Comparison of ENCODE assay signal across 20 mouse cellular contexts in genomic region chr15:78117731-78118130, GRCm38 (mm10). TPM values are rescaled to one million over a fixed set of nuclear protein-coding genes. Genes with fewer than 3 reads are reported as not detected.
DNase-seq lines count a peak whose midpoint lies in the region; ATAC-seq lines count a peak whose summit lies in the region.
"Had no signal": no experiment of that assay in that cellular context is flagged by ENCODE, and none has a peak within 500 bp of the region (broad histone marks: within the 10 kb centered on the region; RNA-seq: fewer than 3 reads in every experiment).

No protein-coding gene starts in this region.

- no peaks in the 10 kb centered on the region; the same call in none of the 2 replicates for H3K27me3 ChIP-seq in midbrain, embryonic 11.5 days (ENCODE audit: control insufficient read depth, insufficient read depth, low read length)
- H3K27me3 ChIP-seq in midbrain, embryonic 10.5 days (ENCODE audit: low read depth, poor library complexity, severe bottlenecking) = peaks cover 36% of the 10 kb centered on the region
- H3K27me3 ChIP-seq in hindbrain, embryonic 16.5 days (replicated peaks; ENCODE audit: control insufficient read depth, insufficient read depth, low read length) = no peaks in the 10 kb centered on the region
- no peaks in the 10 kb centered on the region for H3K27me3 ChIP-seq in neural tube, embryonic 14.5 days (ENCODE audit: control insufficient read depth, insufficient read depth, low read length)

- peaks cover 3% of the 10 kb centered on the region; the same call in 1 of the 2 replicates for H3K4me1 ChIP-seq in midbrain, embryonic 11.5 days (ENCODE audit: control insufficient read depth, insufficient read depth, low read length)
- H3K4me1 ChIP-seq in midbrain, embryonic 10.5 days = peaks cover 13% of the 10 kb centered on the region
- peaks cover 23% of the 10 kb centered on the region for H3K4me1 ChIP-seq in hindbrain, embryonic 16.5 days (ENCODE audit: control insufficient read depth, insufficient read depth, low read depth, low read length)
- peaks cover 15% of the 10 kb centered on the region for H3K4me1 ChIP-seq in neural tube, embryonic 14.5 days (ENCODE audit: control insufficient read depth, insufficient read depth, low read length)

- H3K4me3 ChIP-seq in midbrain, embryonic 11.5 days (ENCODE audit: low read depth, low read length) = no peak overlapping the region
- H3K4me3 ChIP-seq in midbrain, embryonic 10.5 days = no peak overlapping the region
- peak overlapping the region; percentile 69 for H3K4me3 ChIP-seq in hindbrain, embryonic 16.5 days (ENCODE audit: low read length)
- peak overlapping the region; percentile 70 for H3K4me3 ChIP-seq in neural tube, embryonic 14.5 days (ENCODE audit: low read depth, low read length)
- H3K4me3 ChIP-seq: embryonic facial prominence, embryonic 13.5 days; heart, adult 2 months; myocyte had no signal

- 0 out of 2 replicates have a peak overlapping the region, but pooled peaks have one; percentile 3 for H3K4me2 ChIP-seq in midbrain, embryonic 11.5 days
- H3K4me2 ChIP-seq in hindbrain, embryonic 16.5 days (ENCODE audit: low read length) = peak overlapping the region; percentile 79
- peak overlapping the region; percentile 67 for H3K4me2 ChIP-seq in neural tube, embryonic 14.5 days (ENCODE audit: low read depth, low read length)
- H3K4me2 ChIP-seq: embryonic facial prominence, embryonic 13.5 days; lung, embryonic 14.5 days had no signal

- no peak for ATAC-seq in midbrain, embryonic 11.5 days (ENCODE audit: low FRiP score)
- ATAC-seq in hindbrain, embryonic 16.5 days = no peak
- ATAC-seq in neural tube, embryonic 14.5 days (ENCODE audit: low read depth) = no peak
- ATAC-seq: inflammation-experienced regulatory T-cells, adult 6 months; Patski had no signal

- H3K9me3 ChIP-seq in midbrain, embryonic 11.5 days (ENCODE audit: control insufficient read depth, low read length) = no peaks in the 10 kb centered on the region
- H3K9me3 ChIP-seq in midbrain, embryonic 10.5 days (replicated peaks) = no peaks in the 10 kb centered on the region
- no peaks in the 10 kb centered on the region for H3K9me3 ChIP-seq in hindbrain, embryonic 16.5 days (ENCODE audit: control insufficient read depth, low read length)
- no peaks in the 10 kb centered on the region for H3K9me3 ChIP-seq in neural tube, embryonic 14.5 days (ENCODE audit: control insufficient read depth, low read length)
- H3K9me3 ChIP-seq: embryonic facial prominence, embryonic 13.5 days had no signal

- peak; percentile 40 to 52 for DNase-seq in cerebellum, postnatal 10 days
- DNase-seq in cerebellum, adult 9-10 months = no peak
- no peak for DNase-seq in midbrain, embryonic 11.5 days (ENCODE audit: low spot score, missing footprints)
- DNase-seq in midbrain, embryonic 10.5 days (ENCODE audit: low spot score) = no peak
- DNase-seq in kidney, postnatal 36 days = no peak
- DNase-seq in left cerebral cortex, adult 8-10 months (ENCODE audit: low spot score in 2 of 2) = no peak
- DNase-seq: gastrocnemius, postnatal 10 days; heart, adult 2 months; kidney, adult 9 months; liver; lung, embryonic 14.5 days; thymus, adult 2 months had no signal

- H3K9ac ChIP-seq in midbrain, embryonic 11.5 days (ENCODE audit: low read length) = no peak overlapping the region
- peak overlapping the region; percentile 91; the same call in 1 of the 2 replicates for H3K9ac ChIP-seq in hindbrain, embryonic 16.5 days (ENCODE audit: low read depth, low read length)
- peak overlapping the region; percentile 89; the same call in 1 of the 2 replicates for H3K9ac ChIP-seq in neural tube, embryonic 14.5 days (replicated peaks; ENCODE audit: low read depth, low read length)
- H3K9ac ChIP-seq: embryonic facial prominence, embryonic 13.5 days; lung, embryonic 14.5 days had no signal

- H3K36me3 ChIP-seq in midbrain, embryonic 11.5 days (ENCODE audit: control insufficient read depth, insufficient read depth, low read length) = no peaks in the 10 kb centered on the region
- H3K36me3 ChIP-seq in midbrain, embryonic 10.5 days = no peaks in the 10 kb centered on the region
- H3K36me3 ChIP-seq in hindbrain, embryonic 16.5 days (ENCODE audit: control insufficient read depth, insufficient read depth, low read length) = no peaks in the 10 kb centered on the region
- H3K36me3 ChIP-seq in neural tube, embryonic 14.5 days (ENCODE audit: control insufficient read depth, insufficient read depth, low read length) = no peaks in the 10 kb centered on the region
- H3K36me3 ChIP-seq: embryonic facial prominence, embryonic 13.5 days had no signal

- 88% methylated on average over 16 of the region's 16 CpGs for WGBS in midbrain, embryonic 11.5 days
- 91% methylated on average over 16 of the region's 16 CpGs for WGBS in midbrain, embryonic 10.5 days
- WGBS in hindbrain, embryonic 16.5 days = 67% methylated on average over 16 of the region's 16 CpGs
- 74% methylated on average over 16 of the region's 16 CpGs for WGBS in neural tube, embryonic 14.5 days

- no peak overlapping the region for H3K27ac ChIP-seq in midbrain, embryonic 11.5 days (ENCODE audit: low read depth, low read length)
- no peak overlapping the region for H3K27ac ChIP-seq in midbrain, embryonic 10.5 days (replicated peaks)
- no peak overlapping the region for H3K27ac ChIP-seq in hindbrain, embryonic 16.5 days (ENCODE audit: low read depth, low read length)
- H3K27ac ChIP-seq in neural tube, embryonic 14.5 days (ENCODE audit: low read depth, low read length) = peak overlapping the region; percentile 52; the same call in 1 of the 2 replicates
- H3K27ac ChIP-seq: embryonic facial prominence, embryonic 13.5 days; heart, adult 2 months had no signal

RNA-seq across cellular contexts. Expression of gene Cacng2, which starts 2.1 kb away (rescaled TPM):
- polyA plus RNA-seq in midbrain, embryonic 11.5 days (2014; fragmentation: Nextera tagmentation; extraction: Ambion mirVana) = 1.1 and 1.7 TPM in 2 replicates
- 0.22 and 0.60 TPM in 2 replicates for polyA plus RNA-seq in midbrain, embryonic 10.5 days (2016; fragmentation: Nextera tagmentation; extraction: Ambion mirVana)
- polyA plus RNA-seq in hindbrain, embryonic 16.5 days (2015; fragmentation: Nextera tagmentation; extraction: Ambion mirVana) = 15.7 TPM in 2 replicates
- 12.4 and 21.0 TPM in 2 replicates for polyA plus RNA-seq in neural tube, embryonic 14.5 days (2014; fragmentation: Nextera tagmentation; extraction: Ambion mirVana)
- 10 to 100 TPM; 45.3 to 47.1 (median 46.5) TPM for total RNA-seq in left cerebral cortex, adult 8-10 months (2022)
- total RNA-seq: common myeloid progenitor, adult 5-6 weeks; heart, adult 2 months had no signal
- polyA plus RNA-seq: heart, adult 2 months; heart, embryonic 16.5 days; inflammation-experienced regulatory T-cells, adult 6 months; lung, embryonic 14.5 days; Patski; thymus, adult 2 months had no signal

RNA-seq across cellular contexts. Expression of gene Ift27, which starts 56.2 kb away (rescaled TPM):
- 138 and 148 TPM in 2 replicates for polyA plus RNA-seq in midbrain, embryonic 11.5 days (2014; fragmentation: Nextera tagmentation; extraction: Ambion mirVana)
- 172 and 181 TPM in 2 replicates for polyA plus RNA-seq in midbrain, embryonic 10.5 days (2016; fragmentation: Nextera tagmentation; extraction: Ambion mirVana)
- polyA plus RNA-seq in hindbrain, embryonic 16.5 days (2015; fragmentation: Nextera tagmentation; extraction: Ambion mirVana) = 108 and 111 TPM in 2 replicates
- polyA plus RNA-seq in neural tube, embryonic 14.5 days (2014; fragmentation: Nextera tagmentation; extraction: Ambion mirVana) = 103 and 105 TPM in 2 replicates
- 10 to 100 TPM; 30.6 to 34.2 (median 31.9) TPM for total RNA-seq in left cerebral cortex, adult 8-10 months (2022)

Comparison
In these comparisons a context has a peak if more than half of its experiments do, and no peak if none do; other contexts are left out.
1. DNase-seq: peak in cerebellum, postnatal 10 days (2 of 2); none in cerebellum, adult 9-10 months (single experiment), midbrain, embryonic 11.5 days (single experiment), midbrain, embryonic 10.5 days (single experiment), kidney, postnatal 36 days (0 of 2) and left cerebral cortex, adult 8-10 months (0 of 2).
2. H3K4me2 ChIP-seq: peak in every context shown above with its lines; median percentile 79 in hindbrain, embryonic 16.5 days; 67 in neural tube, embryonic 14.5 days; 3 in midbrain, embryonic 11.5 days.
3. H3K4me3 ChIP-seq: peak in hindbrain, embryonic 16.5 days (single experiment) and neural tube, embryonic 14.5 days (single experiment); none in midbrain, embryonic 11.5 days (single experiment) and midbrain, embryonic 10.5 days (single experiment).